25 mouse cellular contexts compared by ENCODE assay signal in the genomic region with DNA sequence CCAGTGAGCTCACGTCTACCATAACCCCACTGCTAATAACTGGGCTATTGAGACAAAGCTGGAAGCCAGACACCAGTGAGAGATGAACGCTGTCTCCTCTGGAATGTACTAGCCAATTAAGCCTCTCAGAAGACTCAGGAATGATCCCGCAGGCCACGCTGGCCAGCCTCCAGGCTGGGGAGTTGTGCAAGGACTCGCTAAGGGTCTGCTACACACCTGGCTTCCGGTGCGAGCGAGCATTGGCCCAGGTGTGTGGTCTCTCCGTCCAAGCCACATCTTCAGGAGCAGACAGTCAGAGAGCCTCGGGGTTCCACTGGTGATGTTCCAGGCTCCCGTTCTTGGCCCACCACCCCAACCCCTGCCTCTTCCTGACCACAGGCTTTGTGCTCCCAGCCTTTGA. TPM values are rescaled to one million over a fixed set of nuclear protein-coding genes. Genes with fewer than 3 reads are reported as not detected.
DNase-seq lines count a peak whose midpoint lies in the region; ATAC-seq and TF ChIP-seq lines count a peak whose summit lies in the region.
"Had no signal": no experiment of that assay in that cellular context is flagged by ENCODE, and none has a peak within 500 bp of the region (broad histone marks: within the 10 kb centered on the region; RNA-seq: fewer than 3 reads in every experiment).

No protein-coding gene starts in this region.

- H3K4me3 ChIP-seq in forebrain, embryonic 10.5 days = no peak overlapping the region
- H3K4me3 ChIP-seq in forebrain, embryonic 13.5 days = no peak overlapping the region
- no peak overlapping the region for H3K4me3 ChIP-seq in midbrain, embryonic 10.5 days
- no peak overlapping the region for H3K4me3 ChIP-seq in midbrain, embryonic 15.5 days
- H3K4me3 ChIP-seq in embryonic facial prominence, embryonic 10.5 days = no peak overlapping the region
- H3K4me3 ChIP-seq in limb, embryonic 14.5 days (replicated peaks; ENCODE audit: low read length) = no peak overlapping the region
- H3K4me3 ChIP-seq: forebrain, embryonic 12.5 days; gastrocnemius, adult 2 months; kidney, embryonic 15.5 days; limb, embryonic 15.5 days; liver, embryonic 15.5 days; myocyte; neural tube, embryonic 13.5 days had no signal

- ATAC-seq in forebrain, embryonic 13.5 days = no peak
- no peak for ATAC-seq in midbrain, embryonic 15.5 days (replicated peaks)
- ATAC-seq in limb, embryonic 14.5 days (ENCODE audit: low FRiP score, low read depth) = no peak

- no peaks in the 10 kb centered on the region for H3K9me3 ChIP-seq in forebrain, embryonic 10.5 days
- H3K9me3 ChIP-seq in forebrain, embryonic 13.5 days (replicated peaks) = no peaks in the 10 kb centered on the region
- no peaks in the 10 kb centered on the region for H3K9me3 ChIP-seq in midbrain, embryonic 10.5 days (replicated peaks)
- no peaks in the 10 kb centered on the region for H3K9me3 ChIP-seq in midbrain, embryonic 15.5 days
- H3K9me3 ChIP-seq in embryonic facial prominence, embryonic 10.5 days = no peaks in the 10 kb centered on the region
- H3K9me3 ChIP-seq in limb, embryonic 14.5 days (ENCODE audit: control insufficient read depth, low read length) = no peaks in the 10 kb centered on the region
- H3K9me3 ChIP-seq: forebrain, embryonic 12.5 days; kidney, embryonic 15.5 days; limb, embryonic 15.5 days; liver, embryonic 15.5 days; neural tube, embryonic 13.5 days had no signal

- WGBS in forebrain, embryonic 10.5 days = 76% methylated on average over 11 of the region's 11 CpGs
- WGBS in forebrain, embryonic 13.5 days = 62% methylated on average over 11 of the region's 11 CpGs
- WGBS in midbrain, embryonic 10.5 days = 76% methylated on average over 11 of the region's 11 CpGs
- 75% methylated on average over 11 of the region's 11 CpGs for WGBS in midbrain, embryonic 15.5 days
- WGBS in embryonic facial prominence, embryonic 10.5 days = 70% methylated on average over 11 of the region's 11 CpGs
- 40% methylated on average over 11 of the region's 11 CpGs for WGBS in limb, embryonic 14.5 days

- H3K36me3 ChIP-seq in forebrain, embryonic 10.5 days (replicated peaks) = no peaks in the 10 kb centered on the region
- H3K36me3 ChIP-seq in forebrain, embryonic 13.5 days (ENCODE audit: poor library complexity, severe bottlenecking) = no peaks in the 10 kb centered on the region
- no peaks in the 10 kb centered on the region for H3K36me3 ChIP-seq in midbrain, embryonic 10.5 days
- H3K36me3 ChIP-seq in midbrain, embryonic 15.5 days (replicated peaks) = no peaks in the 10 kb centered on the region
- H3K36me3 ChIP-seq in embryonic facial prominence, embryonic 10.5 days (replicated peaks) = no peaks in the 10 kb centered on the region
- no peaks in the 10 kb centered on the region for H3K36me3 ChIP-seq in limb, embryonic 14.5 days (ENCODE audit: control insufficient read depth, insufficient read depth, low read length)
- H3K36me3 ChIP-seq: forebrain, embryonic 12.5 days; kidney, embryonic 15.5 days; limb, embryonic 15.5 days; liver, embryonic 15.5 days; neural tube, embryonic 13.5 days had no signal

- H3K27ac ChIP-seq in forebrain, embryonic 10.5 days = peak overlapping the region; percentile 66; the same call in 1 of the 2 replicates
- H3K27ac ChIP-seq in forebrain, embryonic 13.5 days = no peak overlapping the region
- H3K27ac ChIP-seq in midbrain, embryonic 10.5 days (replicated peaks) = peak overlapping the region; percentile 69
- H3K27ac ChIP-seq in midbrain, embryonic 15.5 days = no peak overlapping the region
- H3K27ac ChIP-seq in embryonic facial prominence, embryonic 10.5 days (replicated peaks) = peak overlapping the region; percentile 68
- H3K27ac ChIP-seq in limb, embryonic 14.5 days (replicated peaks; ENCODE audit: low read depth, low read length) = no peak overlapping the region
- H3K27ac ChIP-seq: forebrain, embryonic 12.5 days; gastrocnemius, adult 2 months; kidney, embryonic 15.5 days; limb, embryonic 15.5 days; liver, embryonic 15.5 days; macrophage; neural tube, embryonic 13.5 days had no signal

- DNase-seq in forebrain, embryonic 10.5 days (ENCODE audit: extremely low spot score, low spot score) = no peak
- no peak for DNase-seq in midbrain, embryonic 10.5 days (ENCODE audit: low spot score)
- DNase-seq in embryonic facial prominence, embryonic 10.5 days (ENCODE audit: low spot score) = no peak
- no peak for DNase-seq in limb, embryonic 14.5 days (ENCODE audit: low spot score)
- DNase-seq in right cerebral cortex, adult 18-20 months = no peak
- DNase-seq: adrenal gland, adult 2 months; cerebellum, adult 11-12 months; cerebellum, postnatal 14 days; gastrocnemius, adult 2 months; heart, postnatal 10 days; kidney, adult 11 months; kidney, postnatal 36 days; layer of hippocampus, postnatal 36 days; thymus, adult 18-20 months; thymus, postnatal 36 days had no signal

- H3K9ac ChIP-seq in forebrain, embryonic 13.5 days = no peak overlapping the region
- no peak overlapping the region for H3K9ac ChIP-seq in midbrain, embryonic 15.5 days
- peak overlapping the region; percentile 5; the same call in 1 of the 2 replicates for H3K9ac ChIP-seq in limb, embryonic 14.5 days (ENCODE audit: low read depth, low read length, severe bottlenecking)
- H3K9ac ChIP-seq: forebrain, embryonic 12.5 days; kidney, embryonic 15.5 days; limb, embryonic 15.5 days; liver, embryonic 15.5 days; neural tube, embryonic 13.5 days had no signal

- peaks cover 34% of the 10 kb centered on the region for H3K4me1 ChIP-seq in forebrain, embryonic 10.5 days
- peaks cover 11% of the 10 kb centered on the region; the same call in 1 of the 2 replicates for H3K4me1 ChIP-seq in forebrain, embryonic 13.5 days
- peaks cover 33% of the 10 kb centered on the region for H3K4me1 ChIP-seq in midbrain, embryonic 10.5 days
- peaks cover 6% of the 10 kb centered on the region for H3K4me1 ChIP-seq in midbrain, embryonic 15.5 days
- H3K4me1 ChIP-seq in embryonic facial prominence, embryonic 10.5 days = peaks cover 35% of the 10 kb centered on the region
- H3K4me1 ChIP-seq in limb, embryonic 14.5 days (ENCODE audit: control insufficient read depth, insufficient read depth, low read length) = peaks cover 4% of the 10 kb centered on the region; the same call in 1 of the 2 replicates
- H3K4me1 ChIP-seq: liver, embryonic 15.5 days had no signal

- H3K27me3 ChIP-seq in forebrain, embryonic 10.5 days (ENCODE audit: poor library complexity, severe bottlenecking) = peaks cover 24% of the 10 kb centered on the region
- H3K27me3 ChIP-seq in forebrain, embryonic 13.5 days = peaks cover 7% of the 10 kb centered on the region; the same call in 1 of the 2 replicates
- peaks cover 37% of the 10 kb centered on the region for H3K27me3 ChIP-seq in midbrain, embryonic 10.5 days (ENCODE audit: low read depth, poor library complexity, severe bottlenecking)
- H3K27me3 ChIP-seq in midbrain, embryonic 15.5 days (replicated peaks) = no peaks in the 10 kb centered on the region
- peaks cover 28% of the 10 kb centered on the region for H3K27me3 ChIP-seq in embryonic facial prominence, embryonic 10.5 days (replicated peaks; ENCODE audit: low read depth, poor library complexity, severe bottlenecking)
- no peaks in the 10 kb centered on the region for H3K27me3 ChIP-seq in limb, embryonic 14.5 days (ENCODE audit: control insufficient read depth, insufficient read depth, low read length)
- H3K27me3 ChIP-seq: limb, embryonic 15.5 days; neural tube, embryonic 13.5 days had no signal

- no peak for TF ChIP-seq POLR2A in limb, embryonic 14.5 days (IDR thresholded peaks at IDR 0.05; ENCODE audit: borderline replicate concordance, extremely low read depth, insufficient read depth, insufficient read length)

- H3K4me2 ChIP-seq in forebrain, embryonic 13.5 days = no peak overlapping the region
- no peak overlapping the region for H3K4me2 ChIP-seq in midbrain, embryonic 15.5 days
- H3K4me2 ChIP-seq in limb, embryonic 14.5 days (replicated peaks; ENCODE audit: low read depth, low read length, severe bottlenecking) = no peak overlapping the region
- H3K4me2 ChIP-seq: forebrain, embryonic 12.5 days; heart, embryonic 11.5 days; kidney, embryonic 15.5 days; limb, embryonic 15.5 days; liver, embryonic 15.5 days; neural tube, embryonic 13.5 days had no signal

RNA-seq across cellular contexts. Expression of gene Tmem106c, which starts 7.6 kb away (rescaled TPM):
- 39.2 and 43.2 TPM in 2 replicates for polyA plus RNA-seq in forebrain, embryonic 10.5 days (2016; fragmentation: Nextera tagmentation; extraction: Ambion mirVana)
- polyA plus RNA-seq in forebrain, embryonic 13.5 days (2015; fragmentation: Nextera tagmentation; extraction: Ambion mirVana) = 46.9 and 56.2 TPM in 2 replicates
- polyA plus RNA-seq in midbrain, embryonic 10.5 days (2016; fragmentation: Nextera tagmentation; extraction: Ambion mirVana) = 55.6 and 61.1 TPM in 2 replicates
- 56.2 and 58.9 TPM in 2 replicates for polyA plus RNA-seq in midbrain, embryonic 15.5 days (2015; fragmentation: Nextera tagmentation; extraction: Ambion mirVana)
- 36.0 and 38.1 TPM in 2 replicates for polyA plus RNA-seq in embryonic facial prominence, embryonic 10.5 days (2016; fragmentation: Nextera tagmentation; extraction: Ambion mirVana)
- polyA plus RNA-seq in limb, embryonic 14.5 days (2012; rRNA removed) = 49.9 and 59.1 TPM in 2 replicates
- 49.8 and 51.5 TPM in 2 replicates for polyA plus RNA-seq in limb, embryonic 14.5 days (2014; fragmentation: Nextera tagmentation; extraction: Ambion mirVana)

RNA-seq across cellular contexts. Expression of gene Vdr, which starts 46.0 kb away (rescaled TPM):
- polyA plus RNA-seq in forebrain, embryonic 10.5 days (2016; fragmentation: Nextera tagmentation; extraction: Ambion mirVana) = 0.49 and 0.67 TPM in 2 replicates
- polyA plus RNA-seq in forebrain, embryonic 13.5 days (2015; fragmentation: Nextera tagmentation; extraction: Ambion mirVana) = 0.05 TPM in 1 of 2 replicates, not detected in the other
- polyA plus RNA-seq in midbrain, embryonic 10.5 days (2016; fragmentation: Nextera tagmentation; extraction: Ambion mirVana) = 0.72 and 1.0 TPM in 2 replicates
- 0.08 and 0.10 TPM in 2 replicates for polyA plus RNA-seq in midbrain, embryonic 15.5 days (2015; fragmentation: Nextera tagmentation; extraction: Ambion mirVana)
- polyA plus RNA-seq in embryonic facial prominence, embryonic 10.5 days (2016; fragmentation: Nextera tagmentation; extraction: Ambion mirVana) = 0.59 and 0.82 TPM in 2 replicates
- 3.4 and 4.0 TPM in 2 replicates for polyA plus RNA-seq in limb, embryonic 14.5 days (2012; rRNA removed)
- polyA plus RNA-seq in limb, embryonic 14.5 days (2014; fragmentation: Nextera tagmentation; extraction: Ambion mirVana) = 1.9 and 2.0 TPM in 2 replicates

RNA-seq across cellular contexts. Expression of gene Col2a1, which starts 48.1 kb away (rescaled TPM):
- 183 and 190 TPM in 2 replicates for polyA plus RNA-seq in forebrain, embryonic 10.5 days (2016; fragmentation: Nextera tagmentation; extraction: Ambion mirVana)
- 31.8 and 39.6 TPM in 2 replicates for polyA plus RNA-seq in forebrain, embryonic 13.5 days (2015; fragmentation: Nextera tagmentation; extraction: Ambion mirVana)
- polyA plus RNA-seq in midbrain, embryonic 10.5 days (2016; fragmentation: Nextera tagmentation; extraction: Ambion mirVana) = 142 and 151 TPM in 2 replicates
- 34.7 and 35.7 TPM in 2 replicates for polyA plus RNA-seq in midbrain, embryonic 15.5 days (2015; fragmentation: Nextera tagmentation; extraction: Ambion mirVana)
- polyA plus RNA-seq in embryonic facial prominence, embryonic 10.5 days (2016; fragmentation: Nextera tagmentation; extraction: Ambion mirVana) = 271 and 282 TPM in 2 replicates
- polyA plus RNA-seq in limb, embryonic 14.5 days (2012; rRNA removed) = 1,642 and 1,975 TPM in 2 replicates
- 754 and 761 TPM in 2 replicates for polyA plus RNA-seq in limb, embryonic 14.5 days (2014; fragmentation: Nextera tagmentation; extraction: Ambion mirVana)
- polyA plus RNA-seq: macrophage had no signal

Comparison
In these comparisons a context has a peak if more than half of its experiments do, and no peak if none do; other contexts are left out.
1. H3K27ac ChIP-seq: peak in forebrain, embryonic 10.5 days (single experiment), midbrain, embryonic 10.5 days (single experiment) and embryonic facial prominence, embryonic 10.5 days (single experiment); none in forebrain, embryonic 13.5 days (single experiment), midbrain, embryonic 15.5 days (single experiment) and limb, embryonic 14.5 days (single experiment).